In the genomic region with DNA sequence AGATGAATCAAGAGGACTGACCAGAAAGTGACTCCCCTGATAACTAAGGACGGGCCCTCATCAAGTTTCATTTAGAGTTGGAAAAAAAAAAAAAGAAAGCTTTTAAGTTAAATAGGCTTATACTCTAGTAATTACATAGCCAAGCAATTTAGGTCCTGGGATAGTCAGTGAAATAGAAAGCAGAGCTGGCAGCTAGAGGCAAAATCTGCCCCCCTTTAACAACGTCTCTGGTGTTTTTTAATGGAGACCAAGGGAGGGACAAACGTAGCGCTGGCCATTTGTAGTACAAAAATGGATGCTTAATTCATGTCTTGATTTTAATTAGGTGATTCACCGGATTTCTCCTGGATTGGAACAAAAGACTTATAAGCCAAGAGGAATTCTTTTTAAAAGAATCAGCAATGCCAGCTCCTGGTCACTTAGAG, we compare ENCODE assay signal across 8 mouse cellular contexts. TPM values are rescaled to one million over a fixed set of nuclear protein-coding genes. Genes with fewer than 3 reads are reported as not detected.
A peak's percentile ranks its signal among the peaks of the same experiment; 100 is the strongest.
DNase-seq lines count a peak whose midpoint lies in the region; ATAC-seq and TF ChIP-seq lines count a peak whose summit lies in the region.

No protein-coding gene starts in this region.

- ATAC-seq in kidney, embryonic 15.5 days (replicated peaks; ENCODE audit: low FRiP score) = no peak
- no peak for ATAC-seq in heart, embryonic 14.5 days (ENCODE audit: insufficient number of reproducible peaks, insufficient read depth, low FRiP score, low read depth)
- no peak for ATAC-seq in lung, postnatal 0 days
- no peak for ATAC-seq in monocyte, adult 5-6 weeks (replicated peaks; ENCODE audit: insufficient number of reproducible peaks, low FRiP score, low TSS enrichment, poor library complexity, severe bottlenecking)

- no peaks in the 10 kb centered on the region for H3K9me3 ChIP-seq in kidney, embryonic 15.5 days (replicated peaks)
- no peaks in the 10 kb centered on the region for H3K9me3 ChIP-seq in heart, embryonic 14.5 days (ENCODE audit: control insufficient read depth, low read length)
- no peaks in the 10 kb centered on the region for H3K9me3 ChIP-seq in lung, postnatal 0 days (ENCODE audit: low read length)

- peak overlapping the region; percentile 99 for H3K27ac ChIP-seq in kidney, embryonic 15.5 days
- peak overlapping the region; percentile 96 to 98 for H3K27ac ChIP-seq in heart, embryonic 14.5 days (replicated peaks in 1 of 2; ENCODE audit: control insufficient read depth in 1 of 2, insufficient read depth in 1 of 2, low read depth in 2 of 2, low read length in 2 of 2)
- peak overlapping the region; percentile 99 for H3K27ac ChIP-seq in lung, postnatal 0 days (ENCODE audit: low read length)

- no peaks in the 10 kb centered on the region for H3K27me3 ChIP-seq in kidney, embryonic 15.5 days
- no peaks in the 10 kb centered on the region for H3K27me3 ChIP-seq in heart, embryonic 14.5 days (ENCODE audit: control insufficient read depth, insufficient read depth, low read length)
- no peaks in the 10 kb centered on the region for H3K27me3 ChIP-seq in lung, postnatal 0 days (replicated peaks; ENCODE audit: insufficient read depth, low read length)

- H3K9ac ChIP-seq in kidney, embryonic 15.5 days = peak overlapping the region; percentile 83
- H3K9ac ChIP-seq in heart, embryonic 14.5 days (ENCODE audit: low read length) = peak overlapping the region; percentile 98
- peak overlapping the region; percentile 98 for H3K9ac ChIP-seq in lung, postnatal 0 days (replicated peaks; ENCODE audit: low read depth)

- DNase-seq in kidney, postnatal 36 days = no peak
- DNase-seq in Muller cell, postnatal 12 days (ENCODE audit: inconsistent ontology term) = peak; percentile 72
- peak; percentile 61 for DNase-seq in lung, postnatal 0 days (ENCODE audit: low spot score)
- DNase-seq in cerebellum, postnatal 25 days = no peak
- DNase-seq in adrenal gland, postnatal 4 days (ENCODE audit: low spot score in 2 of 2) = no peak

- TF ChIP-seq CTCF in lung, postnatal 0 days (IDR thresholded peaks at IDR 0.05) = no peak

- peaks cover 18% of the 10 kb centered on the region for H3K36me3 ChIP-seq in kidney, embryonic 15.5 days
- H3K36me3 ChIP-seq in heart, embryonic 14.5 days (ENCODE audit: control insufficient read depth, insufficient read depth, low read length) = peaks cover 18% of the 10 kb centered on the region
- no peaks in the 10 kb centered on the region for H3K36me3 ChIP-seq in lung, postnatal 0 days (ENCODE audit: insufficient read depth, low read length)

- H3K4me2 ChIP-seq in kidney, embryonic 15.5 days = peak overlapping the region; percentile 82
- peak overlapping the region; percentile 95 for H3K4me2 ChIP-seq in heart, embryonic 14.5 days (ENCODE audit: low read length)
- peak overlapping the region; percentile 90 for H3K4me2 ChIP-seq in lung, postnatal 0 days (replicated peaks; ENCODE audit: low read depth, low read length)

- H3K4me3 ChIP-seq in kidney, embryonic 15.5 days (replicated peaks) = peak overlapping the region; percentile 81
- H3K4me3 ChIP-seq in heart, embryonic 14.5 days (ENCODE audit: control insufficient read depth in 1 of 2, insufficient read depth in 1 of 2, low read depth in 1 of 2, low read length in 2 of 2) = peak overlapping the region; percentile 95 to 97
- peak overlapping the region; percentile 96 for H3K4me3 ChIP-seq in lung, postnatal 0 days (ENCODE audit: low read depth, low read length)

- no peak for TF ChIP-seq EP300 in lung, postnatal 0 days (IDR thresholded peaks at IDR 0.05)

- WGBS in kidney, embryonic 15.5 days = under 1% methylated on average over 5 of the region's 5 CpGs
- 0% methylated on average over 5 of the region's 5 CpGs for WGBS in heart, embryonic 14.5 days
- WGBS in lung, postnatal 0 days = 0% methylated on average over 5 of the region's 5 CpGs

- H3K4me1 ChIP-seq in kidney, embryonic 15.5 days = peaks cover 39% of the 10 kb centered on the region
- H3K4me1 ChIP-seq in heart, embryonic 14.5 days (ENCODE audit: control insufficient read depth in 2 of 2, insufficient read depth in 2 of 2, low read length in 2 of 2) = peaks cover 4 to 29% of the 10 kb centered on the region in 2 experiments; a peak in 3 of 4 replicates
- peaks cover under 1% of the 10 kb centered on the region; the same call in 1 of the 2 replicates for H3K4me1 ChIP-seq in lung, postnatal 0 days (ENCODE audit: insufficient read depth, low read depth, low read length)

RNA-seq across cellular contexts. Expression of a gene that starts 1.0 kb away (rescaled TPM):
- polyA plus RNA-seq in kidney, embryonic 15.5 days (2015; fragmentation: Nextera tagmentation; extraction: Ambion mirVana) = 58.6 and 62.0 TPM in 2 replicates
- polyA plus RNA-seq in heart, embryonic 14.5 days (2014; fragmentation: Nextera tagmentation; extraction: Ambion mirVana) = 45.2 and 45.3 TPM in 2 replicates
- polyA plus RNA-seq in lung, postnatal 0 days (2015; fragmentation: Nextera tagmentation; extraction: Ambion mirVana) = 62.8 and 65.3 TPM in 2 replicates
- total RNA-seq in monocyte, adult 5-6 weeks (2017) = 65.3 to 118 TPM (median 104 TPM) in 3 replicates
- total RNA-seq in adrenal gland, postnatal 4 days (2021) = 100 to 1,000 TPM in 1 of 2 experiments, 10 to 100 TPM in 1; 91.9 to 103 TPM

Comparison
In these comparisons a context has a peak if more than half of its experiments do, and no peak if none do; other contexts are left out.
1. DNase-seq: peak in Muller cell, postnatal 12 days (single experiment) and lung, postnatal 0 days (single experiment); none in kidney, postnatal 36 days (0 of 2), cerebellum, postnatal 25 days (0 of 2) and adrenal gland, postnatal 4 days (0 of 2).
2. Peak in every context shown above with its lines, with median percentiles within 50 percentile points of each other: H3K27ac ChIP-seq, H3K4me2 ChIP-seq, H3K4me3 ChIP-seq and H3K9ac ChIP-seq.